Mouse (Mus musculus): ENCODE data around the gene Meox1.

GRCm38 (mm10) chr11:101830616-101831015, 63.6 kb downstream of the Meox1 start:
- TF ChIP-seq CTCF (IDR thresholded peaks at IDR 0.05 in 2 of 3, conservative IDR thresholded peaks at IDR 0.05 in 1 of 3; ENCODE audit: control insufficient read depth in 1 of 3, insufficient read depth in 1 of 3, low read depth in 2 of 3, low read length in 3 of 3, poor library complexity in 1 of 3, severe bottlenecking in 1 of 3) (no peak), POLR2A (IDR thresholded peaks at IDR 0.05; ENCODE audit: control insufficient read depth in 1 of 2, insufficient read depth in 1 of 2, low read depth in 1 of 2, low read length in 2 of 2, poor library complexity in 1 of 2) (no peak), ZC3H11A (IDR thresholded peaks at IDR 0.05; ENCODE audit: low read depth, low read length) (no peak), NRF1 (IDR thresholded peaks at IDR 0.05; ENCODE audit: insufficient read depth, low read depth, low read length, poor library complexity, severe bottlenecking) (no peak), USF1 (IDR thresholded peaks at IDR 0.05; ENCODE audit: low read depth, low read length) (no peak), ZKSCAN1 (IDR thresholded peaks at IDR 0.05; ENCODE audit: low read depth, low read length) (no peak), RCOR1 (IDR thresholded peaks at IDR 0.05; ENCODE audit: low read depth, low read length) (no peak), EP300 (IDR thresholded peaks at IDR 0.05; ENCODE audit: low read depth in 1 of 2, low read length in 2 of 2) (no peak), MAFK (IDR thresholded peaks at IDR 0.05; ENCODE audit: borderline replicate concordance, low read depth, low read length) (no peak), NELFE (IDR thresholded peaks at IDR 0.05; ENCODE audit: low read depth, low read length) (no peak), MXI1 (IDR thresholded peaks at IDR 0.05; ENCODE audit: low read depth, low read length) (no peak), TAL1 (IDR thresholded peaks at IDR 0.05; ENCODE audit: low read length) (no peak)
